Mouse (Mus musculus): ENCODE results near the gene Plekhg3. TPM values are rescaled to one million over a fixed set of nuclear protein-coding genes. Genes with fewer than 3 reads are reported as not detected.

The Plekhg3 gene
- total RNA-seq, 2 experiments from 2014 or later = 23.2 to 27.5 TPM

GRCm38 (mm10) chr12:76608241-76608640 lies 77.5 kb downstream of the Plekhg3 start:
- no peak for DNase-seq (ENCODE audit: extremely low spot score in 1 of 2, low spot score in 1 of 2)

- DNase-seq (ENCODE audit: extremely low spot score in 1 of 2, low spot score in 1 of 2) = no peak
These were observed 78.4 kb downstream of the Plekhg3 start for GRCm38 (mm10) chr12:76608997-76609565.

GRCm38 (mm10) chr12:76612621-76613020 lies 81.9 kb downstream of the Plekhg3 start:
- DNase-seq (ENCODE audit: extremely low spot score in 1 of 2, low spot score in 1 of 2) = no peak

- no peak for DNase-seq (ENCODE audit: extremely low spot score in 1 of 2, low spot score in 1 of 2)
These were observed 84.3 kb downstream of the Plekhg3 start for GRCm38 (mm10) chr12:76614868-76615579.

- no peak for DNase-seq (ENCODE audit: extremely low spot score in 1 of 2, low spot score in 1 of 2)
These were observed 84.9 kb downstream of the Plekhg3 start for GRCm38 (mm10) chr12:76615580-76615937.

GRCm38 (mm10) chr12:76618175-76618574 lies 87.5 kb downstream of the Plekhg3 start:
- no peak for DNase-seq (ENCODE audit: extremely low spot score in 1 of 2, low spot score in 1 of 2)

GRCm38 (mm10) chr12:76619847-76620246 lies 89.2 kb downstream of the Plekhg3 start:
- no peak for DNase-seq (ENCODE audit: extremely low spot score in 1 of 2, low spot score in 1 of 2)

- peak in 1 of 2 experiments; percentile 35 for DNase-seq (ENCODE audit: extremely low spot score in 1 of 2, low spot score in 1 of 2)
These were observed 92.7 kb downstream of the Plekhg3 start for GRCm38 (mm10) chr12:76623374-76623773.

Small RNAs within 50 kb of the gene (microRNA-seq; reads per million reads assigned to microRNA genes)
- 0 reads per million in 2 experiments for gene Mir5135

Other genes with a start within 250 kb of the Plekhg3 start
- 10 to 100 TPM; 58.6 to 66.5 TPM for gene Akap5, start 206.0 kb upstream of the Plekhg3 start, total RNA-seq (2021)
- gene Zbtb25, start 161.3 kb upstream of the Plekhg3 start, total RNA-seq (2021) = 10 to 100 TPM; 20.2 to 21.4 TPM
- gene Zbtb1, start 160.6 kb upstream of the Plekhg3 start, total RNA-seq (2021) = 1 to 10 TPM; 7.0 to 8.3 TPM
- gene Hspa2, start 126.7 kb upstream of the Plekhg3 start, total RNA-seq (2021) = 100 to 1,000 TPM; 106 to 116 TPM
- 1 to 10 TPM in 1 of 2 experiments, under 1 TPM in 1; 0.92 to 1.5 TPM for gene Ppp1r36, start 113.4 kb upstream of the Plekhg3 start, total RNA-seq (2021)
- 100 to 1,000 TPM; 119 to 124 TPM for gene Sptb, start 179.7 kb downstream of the Plekhg3 start, total RNA-seq (2021)
- gene Churc1, start 234.6 kb downstream of the Plekhg3 start, total RNA-seq (2021) = 10 to 100 TPM; 38.0 to 39.8 TPM
- gene Fntb, start 234.7 kb downstream of the Plekhg3 start, total RNA-seq (2021) = 10 to 100 TPM; 25.1 to 25.8 TPM